Comparison of ENCODE assay signal across 8 mouse cellular contexts in genomic region chr11:43747233-43748226, GRCm38 (mm10). TPM values are rescaled to one million over a fixed set of nuclear protein-coding genes. Genes with fewer than 3 reads are reported as not detected.
A peak's percentile ranks its signal among the peaks of the same experiment; 100 is the strongest.
DNase-seq lines count a peak whose midpoint lies in the region; ATAC-seq and TF ChIP-seq lines count a peak whose summit lies in the region.

Gene Ttc1 (minus strand): TSS chr11:43748008.

- H3K4me2 ChIP-seq in forebrain, postnatal 0 days (ENCODE audit: low read depth): peak within 1 kb of the TSS; percentile 65
- peak within 1 kb of the TSS; percentile 86 for H3K4me2 ChIP-seq in lung, embryonic 15.5 days

- 1% methylated on average over 47 of the region's 47 CpGs for WGBS in cerebellum, adult 2 months
- 3% methylated on average over 47 of the region's 47 CpGs for whole genome bisulfite sequencing in forebrain, postnatal 0 days
- 3% methylated on average over 47 of the region's 47 CpGs for WGBS in lung, embryonic 15.5 days

- peaks cover 0 to 7% of the 10 kb centered on the region in 2 experiments; a peak in 2 of 4 replicates for H3K4me1 ChIP-seq in MEL (ENCODE audit: control insufficient read depth in 1 of 2, insufficient read depth in 2 of 2, low read length in 2 of 2)
- peaks cover 4% of the 10 kb centered on the region; the same call in 1 of the 2 replicates for H3K4me1 ChIP-seq in cerebellum, adult 2 months (ENCODE audit: control insufficient read depth, insufficient read depth, low read length)
- H3K4me1 ChIP-seq in forebrain, postnatal 0 days (ENCODE audit: insufficient read depth): peaks cover 4% of the 10 kb centered on the region; the same call in 1 of the 2 replicates
- peaks cover 9% of the 10 kb centered on the region for H3K4me1 ChIP-seq in lung, embryonic 15.5 days

- H3K9ac ChIP-seq in MEL (ENCODE audit: control insufficient read depth, low read depth, low read length, poor library complexity, severe bottlenecking): peak within 1 kb of the TSS; percentile 81
- H3K9ac ChIP-seq in forebrain, postnatal 0 days: peak within 1 kb of the TSS; percentile 60
- H3K9ac ChIP-seq in lung, embryonic 15.5 days: peak within 1 kb of the TSS; percentile 60

- DNase-seq in MEL (ENCODE audit: low read depth, low spot score): peak; percentile 100
- DNase-seq in cerebellum, adult 2 months: peak; percentile 97 to 98
- DNase-seq in forebrain, postnatal 0 days: peak; percentile 98
- peak; percentile 98 for DNase-seq in heart, postnatal 4 days
- DNase-seq in layer of hippocampus, adult 8-10 months (ENCODE audit: low spot score in 2 of 2): peak; percentile 96 to 98
- peak; percentile 93 for DNase-seq in ovary, adult 18-20 months (ENCODE audit: low spot score)
- DNase-seq in thymus, postnatal 0 days (ENCODE audit: low spot score): peak; percentile 98

- peak within 1 kb of the TSS; percentile 35 for H3K27ac ChIP-seq in MEL (ENCODE audit: control insufficient read depth, low read depth, low read length)
- H3K27ac ChIP-seq in cerebellum, adult 2 months (ENCODE audit: insufficient read depth, low read length): no peak within 1 kb of the TSS
- peak within 1 kb of the TSS; percentile 47 for H3K27ac ChIP-seq in forebrain, postnatal 0 days (ENCODE audit: low read depth, low read length)
- peak within 1 kb of the TSS; percentile 26; the same call in 1 of the 2 replicates for H3K27ac ChIP-seq in lung, embryonic 15.5 days

- no peak for TF ChIP-seq RAD21 in MEL (IDR thresholded peaks at IDR 0.05; ENCODE audit: low read depth, low read length)

- peaks cover 15% of the 10 kb centered on the region for H3K79me2 ChIP-seq in MEL (ENCODE audit: control insufficient read depth, insufficient read depth, low read length, poor library complexity)

- H3K36me3 ChIP-seq in MEL (ENCODE audit: control insufficient read depth in 1 of 2, insufficient read depth in 2 of 2, low read length in 2 of 2): peaks cover 10 to 12% of the 10 kb centered on the region in 2 experiments
- peaks cover 22% of the 10 kb centered on the region for H3K36me3 ChIP-seq in forebrain, postnatal 0 days (ENCODE audit: insufficient read depth)
- peaks cover 19% of the 10 kb centered on the region for H3K36me3 ChIP-seq in lung, embryonic 15.5 days

- TF ChIP-seq EP300 in MEL (IDR thresholded peaks at IDR 0.05; ENCODE audit: low read depth in 1 of 2, low read length in 2 of 2): peak in 1 of 2 experiments; percentile 19; a peak in 1 of 4 replicates

- H3K4me3 ChIP-seq in MEL (ENCODE audit: control insufficient read depth in 1 of 2, insufficient read depth in 1 of 2, low read depth in 2 of 2, low read length in 2 of 2): peak within 1 kb of the TSS; percentile 71 to 90
- H3K4me3 ChIP-seq in cerebellum, adult 2 months (replicated peaks; ENCODE audit: insufficient read depth, low read depth, low read length): peak within 1 kb of the TSS; percentile 86
- peak within 1 kb of the TSS; percentile 61 for H3K4me3 ChIP-seq in forebrain, postnatal 0 days (ENCODE audit: low read depth, low read length)
- peak within 1 kb of the TSS; percentile 59 for H3K4me3 ChIP-seq in lung, embryonic 15.5 days

- ATAC-seq in forebrain, postnatal 0 days: peak; percentile 99
- peak; percentile 99 for ATAC-seq in lung, embryonic 15.5 days (ENCODE audit: borderline replicate concordance, extremely low read depth, low FRiP score, low TSS enrichment)

- no peaks in the 10 kb centered on the region for H3K9me3 ChIP-seq in MEL (replicated peaks; ENCODE audit: insufficient read depth, low read length)
- H3K9me3 ChIP-seq in forebrain, postnatal 0 days (ENCODE audit: low read length): no peaks in the 10 kb centered on the region
- H3K9me3 ChIP-seq in lung, embryonic 15.5 days: no peaks in the 10 kb centered on the region

- no peaks in the 10 kb centered on the region; a peak in 1 of 4 replicates for H3K27me3 ChIP-seq in MEL (ENCODE audit: control insufficient read depth in 1 of 2, insufficient read depth in 2 of 2, low read length in 2 of 2)
- H3K27me3 ChIP-seq in cerebellum, adult 2 months (ENCODE audit: control insufficient read depth, insufficient read depth, low read length): no peaks in the 10 kb centered on the region
- H3K27me3 ChIP-seq in forebrain, postnatal 0 days (ENCODE audit: insufficient read depth, low read length): no peaks in the 10 kb centered on the region
- no peaks in the 10 kb centered on the region for H3K27me3 ChIP-seq in lung, embryonic 15.5 days

- TF ChIP-seq CTCF in MEL (IDR thresholded peaks at IDR 0.05 in 2 of 3, conservative IDR thresholded peaks at IDR 0.05 in 1 of 3; ENCODE audit: control insufficient read depth in 1 of 3, insufficient read depth in 1 of 3, low read depth in 2 of 3, low read length in 3 of 3, poor library complexity in 1 of 3, severe bottlenecking in 1 of 3): no peak
- no peak for TF ChIP-seq CTCF in cerebellum, adult 2 months (IDR thresholded peaks at IDR 0.05; ENCODE audit: borderline replicate concordance, insufficient read depth, low read depth, low read length)
- TF ChIP-seq CTCF in forebrain, postnatal 0 days (IDR thresholded peaks at IDR 0.05; ENCODE audit: low read depth): no peak

- peak; percentile 93 to 98 for TF ChIP-seq POLR2A in MEL (IDR thresholded peaks at IDR 0.05; ENCODE audit: control insufficient read depth in 1 of 2, insufficient read depth in 1 of 2, low read depth in 1 of 2, low read length in 2 of 2, poor library complexity in 1 of 2)
- TF ChIP-seq POLR2A in cerebellum, adult 2 months (IDR thresholded peaks at IDR 0.05; ENCODE audit: borderline replicate concordance, insufficient read depth, low read length): peak; percentile 90

TF ChIP-seq in MEL, 35 proteins besides CTCF, POLR2A, EP300 and RAD21:
- peak; percentile 73 for TF ChIP-seq USF1 (IDR thresholded peaks at IDR 0.05; ENCODE audit: low read depth, low read length)
- TF ChIP-seq BHLHE40 (IDR thresholded peaks at IDR 0.05; ENCODE audit: borderline replicate concordance, low read depth, low read length): peak; percentile 57; the same call in 1 of the 2 replicates
- 0 out of 2 replicates have a peak, but pooled peaks have one; percentile 54 for TF ChIP-seq MYC (IDR thresholded peaks at IDR 0.05; ENCODE audit: low read depth, low read length)
- no peak for TF ChIP-seq JUND (IDR thresholded peaks at IDR 0.05; ENCODE audit: low read depth, low read length)
- no peak for TF ChIP-seq MEF2A (IDR thresholded peaks at IDR 0.05; ENCODE audit: extremely low read depth, insufficient replicate concordance, low read depth, low read length, poor library complexity, severe bottlenecking)
- 0 out of 2 replicates have a peak, but pooled peaks have one; percentile 31 for TF ChIP-seq NRF1 (IDR thresholded peaks at IDR 0.05; ENCODE audit: insufficient read depth, low read depth, low read length, poor library complexity, severe bottlenecking)
- TF ChIP-seq CHD2 (IDR thresholded peaks at IDR 0.05; ENCODE audit: low read length): peak; percentile 82
- TF ChIP-seq CHD1 (IDR thresholded peaks at IDR 0.05; ENCODE audit: low read depth, low read length): 0 out of 2 replicates have a peak, but pooled peaks have one; percentile 36
- no peak for TF ChIP-seq TAL1 (IDR thresholded peaks at IDR 0.05; ENCODE audit: low read length)
- TF ChIP-seq USF2 (IDR thresholded peaks at IDR 0.05; ENCODE audit: borderline replicate concordance in 1 of 2, insufficient read depth in 1 of 2, low read depth in 1 of 2, low read length in 2 of 2): no peak
- peak; percentile 96 for TF ChIP-seq KAT2A (conservative IDR thresholded peaks at IDR 0.05; ENCODE audit: low read depth, low read length)
- TF ChIP-seq POLR2AphosphoS2 (IDR thresholded peaks at IDR 0.05; ENCODE audit: low read length): peak; percentile 86; the same call in 1 of the 2 replicates
- TF ChIP-seq E2F4 (IDR thresholded peaks at IDR 0.05; ENCODE audit: borderline replicate concordance, low read depth, low read length): peak; percentile 76; the same call in 1 of the 2 replicates
- no peak for TF ChIP-seq MAFK (IDR thresholded peaks at IDR 0.05; ENCODE audit: borderline replicate concordance, low read depth, low read length)
- peak; percentile 93 for TF ChIP-seq NELFE (IDR thresholded peaks at IDR 0.05; ENCODE audit: low read depth, low read length)
- peak; percentile 90 for TF ChIP-seq TBP (IDR thresholded peaks at IDR 0.05; ENCODE audit: low read depth, low read length)
- peak; percentile 70; the same call in 1 of the 2 replicates for TF ChIP-seq ZMIZ1 (IDR thresholded peaks at IDR 0.05; ENCODE audit: low read depth, low read length)
- TF ChIP-seq MAZ (IDR thresholded peaks at IDR 0.05; ENCODE audit: low read depth, low read length): peak; percentile 39; the same call in 1 of the 2 replicates
- peak; percentile 97 for TF ChIP-seq ELF1 (IDR thresholded peaks at IDR 0.05; ENCODE audit: low read depth, low read length)
- peak; percentile 87; the same call in 1 of the 2 replicates for TF ChIP-seq ETS1 (IDR thresholded peaks at IDR 0.05; ENCODE audit: low read depth, low read length)
- peak; percentile 97 for TF ChIP-seq SIN3A (IDR thresholded peaks at IDR 0.05; ENCODE audit: low read length)
- TF ChIP-seq ZKSCAN1 (IDR thresholded peaks at IDR 0.05; ENCODE audit: low read depth, low read length): no peak
- peak; percentile 100 for TF ChIP-seq HCFC1 (IDR thresholded peaks at IDR 0.05; ENCODE audit: low read depth, low read length)
- TF ChIP-seq TCF12 (IDR thresholded peaks at IDR 0.05; ENCODE audit: low read depth, low read length): peak; percentile 75
- TF ChIP-seq SMC3 (IDR thresholded peaks at IDR 0.05; ENCODE audit: low read depth, low read length): no peak
- peak; percentile 7; the same call in 1 of the 2 replicates for TF ChIP-seq MAX (IDR thresholded peaks at IDR 0.05; ENCODE audit: low read length)
- no peak for TF ChIP-seq POLR2AphosphoS5 (IDR thresholded peaks at IDR 0.05; ENCODE audit: borderline replicate concordance, low read depth, low read length)
- TF ChIP-seq GABPA (IDR thresholded peaks at IDR 0.05; ENCODE audit: low read depth, low read length): peak; percentile 43; the same call in 1 of the 2 replicates

RNA-seq across cellular contexts. Expression of gene Ttc1, which starts in this region (rescaled TPM):
- total RNA-seq in MEL (2012; rRNA removed): 111 and 117 TPM in 2 replicates
- 10 to 100 TPM in 1 of 2 experiments, not detected in 1; 68.6 TPM for polyA plus RNA-seq in MEL (2012; ENCODE audit: insufficient read depth in 1 of 2, insufficient read length in 2 of 2, low read depth in 1 of 2, low replicate concordance in 2 of 2, missing spikeins in 1 of 2)
- polyA plus RNA-seq in cerebellum, adult 2 months (2012; rRNA removed): 70.5 and 72.1 TPM in 2 replicates
- 38.6 and 70.0 TPM in 2 replicates for total RNA-seq in forebrain, postnatal 0 days (2014; rRNA removed)
- 71.3 and 76.9 TPM in 2 replicates for polyA plus RNA-seq in forebrain, postnatal 0 days (2015; fragmentation: Nextera tagmentation; extraction: Ambion mirVana)
- total RNA-seq in heart, postnatal 4 days (2021): 10 to 100 TPM; 40.4 to 43.5 TPM
- total RNA-seq in layer of hippocampus, adult 8-10 months (2022): 10 to 100 TPM; 56.2 to 68.4 (median 62.7) TPM
- 64.7 and 64.8 TPM in 2 replicates for polyA plus RNA-seq in lung, embryonic 15.5 days (2015; fragmentation: Nextera tagmentation; extraction: Ambion mirVana)
- 83.2 and 87.5 TPM in 2 replicates for polyA plus RNA-seq in thymus, postnatal 0 days (2015; fragmentation: Nextera tagmentation; extraction: Ambion mirVana)
